In the genomic region with DNA sequence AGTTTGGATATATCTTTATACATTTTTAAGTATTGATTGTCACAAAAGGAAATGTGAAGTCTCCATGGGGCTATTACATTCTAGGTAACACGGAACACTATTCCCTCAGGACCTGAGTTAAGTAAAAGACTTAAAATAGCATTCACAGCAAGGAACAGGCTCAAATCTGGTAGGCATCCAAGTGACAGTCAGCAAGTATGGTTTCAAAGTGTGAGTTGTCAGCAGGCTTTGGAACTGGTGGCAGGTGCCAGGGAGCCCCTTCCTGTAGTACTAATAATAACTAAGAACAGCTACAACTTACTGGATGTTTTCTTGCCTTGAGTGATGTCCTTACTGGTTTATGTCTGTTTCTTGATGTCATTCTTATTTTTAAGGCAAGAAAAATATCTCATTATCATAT, we compare ENCODE assay signal across 20 mouse cellular contexts.
A peak's percentile ranks its signal among the peaks of the same experiment; 100 is the strongest.
DNase-seq lines count a peak whose midpoint lies in the region; ATAC-seq lines count a peak whose summit lies in the region.
"Had no signal": no experiment of that assay in that cellular context is flagged by ENCODE, and none has a peak within 500 bp of the region (broad histone marks: within the 10 kb centered on the region; RNA-seq: fewer than 3 reads in every experiment).

No protein-coding gene starts in this region.

- no peak overlapping the region for H3K27ac ChIP-seq in kidney, embryonic 16.5 days (ENCODE audit: low read length)
- H3K27ac ChIP-seq: forebrain, embryonic 12.5 days; heart, adult 2 months; hindbrain, embryonic 13.5 days; limb, embryonic 12.5 days; liver, embryonic 13.5 days; stomach, postnatal 0 days had no signal

- no peaks in the 10 kb centered on the region for H3K4me1 ChIP-seq in kidney, embryonic 16.5 days (ENCODE audit: insufficient read depth, low read length)
- H3K4me1 ChIP-seq: forebrain, embryonic 12.5 days; hindbrain, embryonic 13.5 days; limb, embryonic 12.5 days; liver, embryonic 13.5 days had no signal

- no peak for ATAC-seq in kidney, embryonic 16.5 days (ENCODE audit: low FRiP score, low TSS enrichment)
- ATAC-seq: inflammation-experienced regulatory T-cells, adult 6 months had no signal

- no peak overlapping the region for H3K9ac ChIP-seq in kidney, embryonic 16.5 days (replicated peaks; ENCODE audit: low read length)
- H3K9ac ChIP-seq: forebrain, embryonic 12.5 days; hindbrain, embryonic 13.5 days; limb, embryonic 12.5 days; liver, embryonic 13.5 days; lung, embryonic 14.5 days had no signal

- whole genome bisulfite sequencing in kidney, embryonic 16.5 days, result 76% methylated on average over 1 of the region's 1 CpGs

- H3K36me3 ChIP-seq in kidney, embryonic 16.5 days (ENCODE audit: insufficient read depth, low read length), result no peaks in the 10 kb centered on the region
- H3K36me3 ChIP-seq: forebrain, embryonic 12.5 days; hindbrain, embryonic 13.5 days; limb, embryonic 12.5 days; liver, embryonic 13.5 days had no signal

- peak; percentile 27 to 34 for DNase-seq in cerebellum, postnatal 10 days
- no peak for DNase-seq in cerebellum, postnatal 4 days (ENCODE audit: low spot score in 2 of 2)
- peak; percentile 4 for DNase-seq in heart, adult 8-10 months (ENCODE audit: low spot score)
- no peak for DNase-seq in heart, postnatal 36 days
- peak; percentile 33 to 42 for DNase-seq in kidney, postnatal 25 days
- peak; percentile 71 for DNase-seq in skeletal muscle tissue, adult 2 months (ENCODE audit: low read depth, low spot score)
- DNase-seq in frontal cortex, postnatal 25 days (ENCODE audit: low spot score in 2 of 2), result no peak
- DNase-seq: adrenal gland, adult 8-10 months; cerebellum, adult 9-10 months; liver, embryonic 13.5 days; lung, embryonic 14.5 days; lung, postnatal 36 days; right cerebral cortex, postnatal 4 days had no signal

- no peaks in the 10 kb centered on the region for H3K27me3 ChIP-seq in kidney, embryonic 16.5 days (ENCODE audit: insufficient read depth, low read length)
- H3K27me3 ChIP-seq: forebrain, embryonic 12.5 days; hindbrain, embryonic 13.5 days; limb, embryonic 12.5 days; liver, embryonic 13.5 days had no signal

- intact Hi-C loops in heart, postnatal 36 days (cut with DNase I), result loop anchor here (5.0 kb wide), 1 partner anchor 1225 kb away; no protein-coding TSS in a partner anchor

- H3K4me3 ChIP-seq in kidney, embryonic 16.5 days (ENCODE audit: low read length), result no peak overlapping the region
- H3K4me3 ChIP-seq: forebrain, embryonic 12.5 days; heart, adult 2 months; hindbrain, embryonic 13.5 days; limb, embryonic 12.5 days; liver, embryonic 13.5 days had no signal

- no peaks in the 10 kb centered on the region for H3K9me3 ChIP-seq in kidney, embryonic 16.5 days (ENCODE audit: low read length)
- H3K9me3 ChIP-seq: forebrain, embryonic 12.5 days; hindbrain, embryonic 13.5 days; limb, embryonic 12.5 days; liver, embryonic 13.5 days had no signal

- no peak overlapping the region for H3K4me2 ChIP-seq in kidney, embryonic 16.5 days (replicated peaks; ENCODE audit: low read depth, low read length)
- H3K4me2 ChIP-seq: forebrain, embryonic 12.5 days; hindbrain, embryonic 13.5 days; limb, embryonic 12.5 days; liver, embryonic 13.5 days; lung, embryonic 14.5 days had no signal

Comparison
In these comparisons a context has a peak if more than half of its experiments do, and no peak if none do; other contexts are left out.
1. DNase-seq: peak in cerebellum, postnatal 10 days (2 of 2), heart, adult 8-10 months (single experiment), kidney, postnatal 25 days (2 of 2) and skeletal muscle tissue, adult 2 months (single experiment); none in cerebellum, postnatal 4 days (0 of 2), heart, postnatal 36 days (0 of 2) and frontal cortex, postnatal 25 days (0 of 2).